Mouse (Mus musculus): Measurements from ENCODE around the gene Gm17359. TPM values are rescaled to one million over a fixed set of nuclear protein-coding genes. Genes with fewer than 3 reads are reported as not detected.

Gene Gm17359
- polyA plus RNA-seq, 1 experiment from 2014 or later, result not detected

- ATAC-seq, result no peak
- Histone ChIP-seq H3K9ac (ENCODE audit: low read depth, low read length) (no peak overlapping the region), H3K27ac (ENCODE audit: low read depth, low read length) (no peak overlapping the region), H3K27me3 (replicated peaks; ENCODE audit: control insufficient read depth, insufficient read depth, low read length) (no peaks in the 10 kb centered on the region), H3K36me3 (ENCODE audit: control insufficient read depth, insufficient read depth, low read length) (no peaks in the 10 kb centered on the region), H3K9me3 (ENCODE audit: control insufficient read depth, low read length) (no peaks in the 10 kb centered on the region), H3K4me3 (ENCODE audit: low read length) (no peak overlapping the region), H3K4me2 (ENCODE audit: low read length) (no peak overlapping the region), H3K4me1 (ENCODE audit: control insufficient read depth, insufficient read depth, low read depth, low read length) (no peaks in the 10 kb centered on the region)
- WGBS, result 88% methylated on average over 15 of the region's 15 CpGs
Observed at GRCm38 (mm10) chr3:79299401-79299800, 37.1 kb upstream of the Gm17359 start.

- Histone ChIP-seq H3K4me3 (ENCODE audit: low read length) (no peak overlapping the region), H3K9ac (ENCODE audit: low read depth, low read length) (no peak overlapping the region), H3K36me3 (ENCODE audit: control insufficient read depth, insufficient read depth, low read length) (no peaks in the 10 kb centered on the region), H3K4me2 (ENCODE audit: low read length) (no peak overlapping the region), H3K27ac (ENCODE audit: low read depth, low read length) (no peak overlapping the region), H3K27me3 (replicated peaks; ENCODE audit: control insufficient read depth, insufficient read depth, low read length) (no peaks in the 10 kb centered on the region), H3K4me1 (ENCODE audit: control insufficient read depth, insufficient read depth, low read depth, low read length) (no peaks in the 10 kb centered on the region), H3K9me3 (ENCODE audit: control insufficient read depth, low read length) (no peaks in the 10 kb centered on the region)
- 86% methylated on average over 4 of the region's 4 CpGs for WGBS
- ATAC-seq, result no peak
Observed at GRCm38 (mm10) chr3:79308605-79309004, 27.9 kb upstream of the Gm17359 start.

GRCm38 (mm10) chr3:79310184-79310583, 26.3 kb upstream of the Gm17359 start:
- Histone ChIP-seq H3K9ac (ENCODE audit: low read depth, low read length) (no peak overlapping the region), H3K27ac (ENCODE audit: low read depth, low read length) (no peak overlapping the region), H3K4me3 (ENCODE audit: low read length) (no peak overlapping the region), H3K4me1 (ENCODE audit: control insufficient read depth, insufficient read depth, low read depth, low read length) (peaks cover 4% of the 10 kb centered on the region), H3K36me3 (ENCODE audit: control insufficient read depth, insufficient read depth, low read length) (no peaks in the 10 kb centered on the region), H3K4me2 (ENCODE audit: low read length) (no peak overlapping the region), H3K9me3 (ENCODE audit: control insufficient read depth, low read length) (no peaks in the 10 kb centered on the region), H3K27me3 (replicated peaks; ENCODE audit: control insufficient read depth, insufficient read depth, low read length) (no peaks in the 10 kb centered on the region)
- WGBS, result 81% methylated on average over 7 of the region's 7 CpGs
- ATAC-seq, result no peak

GRCm38 (mm10) chr3:79311895-79312294, 24.6 kb upstream of the Gm17359 start:
- Histone ChIP-seq H3K9ac (ENCODE audit: low read depth, low read length) (no peak overlapping the region), H3K36me3 (ENCODE audit: control insufficient read depth, insufficient read depth, low read length) (no peaks in the 10 kb centered on the region), H3K27ac (ENCODE audit: low read depth, low read length) (no peak overlapping the region), H3K4me3 (ENCODE audit: low read length) (no peak overlapping the region), H3K4me1 (ENCODE audit: control insufficient read depth, insufficient read depth, low read depth, low read length) (peaks cover 4% of the 10 kb centered on the region), H3K27me3 (replicated peaks; ENCODE audit: control insufficient read depth, insufficient read depth, low read length) (no peaks in the 10 kb centered on the region), H3K9me3 (ENCODE audit: control insufficient read depth, low read length) (no peaks in the 10 kb centered on the region), H3K4me2 (ENCODE audit: low read length) (no peak overlapping the region)
- no peak for ATAC-seq

- peak; percentile 89 for ATAC-seq
- Histone ChIP-seq H3K4me1 (ENCODE audit: control insufficient read depth, insufficient read depth, low read depth, low read length) (peaks cover 4% of the 10 kb centered on the region), H3K27ac (ENCODE audit: low read depth, low read length) (no peak overlapping the region; the same call in 1 of the 2 replicates), H3K36me3 (ENCODE audit: control insufficient read depth, insufficient read depth, low read length) (no peaks in the 10 kb centered on the region), H3K4me3 (ENCODE audit: low read length) (no peak overlapping the region), H3K27me3 (replicated peaks; ENCODE audit: control insufficient read depth, insufficient read depth, low read length) (no peaks in the 10 kb centered on the region), H3K9me3 (ENCODE audit: control insufficient read depth, low read length) (no peaks in the 10 kb centered on the region), H3K4me2 (ENCODE audit: low read length) (no peak overlapping the region), H3K9ac (ENCODE audit: low read depth, low read length) (no peak overlapping the region)
- 35% methylated on average over 10 of the region's 10 CpGs for WGBS
Observed at GRCm38 (mm10) chr3:79314006-79314698, 22.3 kb upstream of the Gm17359 start.

- 41% methylated on average over 10 of the region's 10 CpGs for WGBS
- Histone ChIP-seq H3K27ac (ENCODE audit: low read depth, low read length) (no peak overlapping the region), H3K4me1 (ENCODE audit: control insufficient read depth, insufficient read depth, low read depth, low read length) (peaks cover 7% of the 10 kb centered on the region; the same call in 1 of the 2 replicates), H3K27me3 (replicated peaks; ENCODE audit: control insufficient read depth, insufficient read depth, low read length) (no peaks in the 10 kb centered on the region), H3K4me2 (ENCODE audit: low read length) (peak overlapping the region; percentile 16), H3K4me3 (ENCODE audit: low read length) (no peak overlapping the region), H3K9me3 (ENCODE audit: control insufficient read depth, low read length) (no peaks in the 10 kb centered on the region), H3K36me3 (ENCODE audit: control insufficient read depth, insufficient read depth, low read length) (no peaks in the 10 kb centered on the region), H3K9ac (ENCODE audit: low read depth, low read length) (no peak overlapping the region)
- ATAC-seq, result peak; percentile 67
Observed at GRCm38 (mm10) chr3:79324697-79325526, 11.5 kb upstream of the Gm17359 start.

GRCm38 (mm10) chr3:79329691-79330315, 6.7 kb upstream of the Gm17359 start:
- H3K27me3 ChIP-seq (replicated peaks; ENCODE audit: control insufficient read depth, insufficient read depth, low read length), result no peaks in the 10 kb centered on the region
- no peak overlapping the region for H3K4me2 ChIP-seq (ENCODE audit: low read length)
- no peak overlapping the region for H3K4me3 ChIP-seq (ENCODE audit: low read length)
- 16% methylated on average over 8 of the region's 8 CpGs for WGBS
- ATAC-seq, result no peak
- no peaks in the 10 kb centered on the region for H3K36me3 ChIP-seq (ENCODE audit: control insufficient read depth, insufficient read depth, low read length)
- no peak overlapping the region for H3K9ac ChIP-seq (ENCODE audit: low read depth, low read length)
- no peak overlapping the region for H3K27ac ChIP-seq (ENCODE audit: low read depth, low read length)
- no peaks in the 10 kb centered on the region for H3K9me3 ChIP-seq (ENCODE audit: control insufficient read depth, low read length)
- H3K4me1 ChIP-seq (ENCODE audit: control insufficient read depth, insufficient read depth, low read depth, low read length), result peaks cover 2% of the 10 kb centered on the region; the same call in 1 of the 2 replicates

GRCm38 (mm10) chr3:79333051-79333450, 3.4 kb upstream of the Gm17359 start:
- Histone ChIP-seq H3K9me3 (ENCODE audit: control insufficient read depth, low read length) (no peaks in the 10 kb centered on the region), H3K27ac (ENCODE audit: low read depth, low read length) (no peak overlapping the region), H3K4me3 (ENCODE audit: low read length) (no peak overlapping the region), H3K4me2 (ENCODE audit: low read length) (no peak overlapping the region), H3K4me1 (ENCODE audit: control insufficient read depth, insufficient read depth, low read depth, low read length) (no peaks in the 10 kb centered on the region), H3K36me3 (ENCODE audit: control insufficient read depth, insufficient read depth, low read length) (no peaks in the 10 kb centered on the region), H3K27me3 (replicated peaks; ENCODE audit: control insufficient read depth, insufficient read depth, low read length) (no peaks in the 10 kb centered on the region), H3K9ac (ENCODE audit: low read depth, low read length) (no peak overlapping the region)
- 77% methylated on average over 7 of the region's 7 CpGs for WGBS
- ATAC-seq, result no peak

- H3K27ac ChIP-seq (ENCODE audit: low read depth, low read length), result no peak overlapping the region
- no peaks in the 10 kb centered on the region for H3K9me3 ChIP-seq (ENCODE audit: control insufficient read depth, low read length)
- no peak overlapping the region for H3K4me2 ChIP-seq (ENCODE audit: low read length)
- H3K36me3 ChIP-seq (ENCODE audit: control insufficient read depth, insufficient read depth, low read length), result no peaks in the 10 kb centered on the region
- no peaks in the 10 kb centered on the region for H3K27me3 ChIP-seq (replicated peaks; ENCODE audit: control insufficient read depth, insufficient read depth, low read length)
- no peak overlapping the region for H3K4me3 ChIP-seq (ENCODE audit: low read length)
- ATAC-seq, result no peak
- 92% methylated on average over 8 of the region's 8 CpGs for WGBS
- no peak overlapping the region for H3K9ac ChIP-seq (ENCODE audit: low read depth, low read length)
- H3K4me1 ChIP-seq (ENCODE audit: control insufficient read depth, insufficient read depth, low read depth, low read length), result no peaks in the 10 kb centered on the region
Observed at GRCm38 (mm10) chr3:79333643-79334200, 2.7 kb upstream of the Gm17359 start.
